Mouse (Mus musculus): Measurements from ENCODE around the gene Prrc2b. TPM values are rescaled to one million over a fixed set of nuclear protein-coding genes. Genes with fewer than 3 reads are reported as not detected.

Gene Prrc2b
- polyA plus RNA-seq, 1 experiment from 2014 or later = 19.3 TPM

GRCm38 (mm10) chr2:32131866-32132566 lies 18.9 kb upstream of the Prrc2b start:
- no peaks in the 10 kb centered on the region for H3K27me3 ChIP-seq (ENCODE audit: control insufficient read depth, insufficient read depth, low read length)
- H3K4me2 ChIP-seq (ENCODE audit: low read depth, low read length) = no peak overlapping the region
- no peak for ATAC-seq (replicated peaks; ENCODE audit: extremely low read depth, insufficient read depth, low FRiP score)
- WGBS = 67% methylated on average over 6 of the region's 6 CpGs
- H3K9ac ChIP-seq (ENCODE audit: low read length) = no peak overlapping the region
- no peak overlapping the region for H3K4me3 ChIP-seq (ENCODE audit: low read length)
- H3K4me1 ChIP-seq (ENCODE audit: control insufficient read depth, insufficient read depth, low read length) = peaks cover 42% of the 10 kb centered on the region
- no peaks in the 10 kb centered on the region for H3K9me3 ChIP-seq (replicated peaks; ENCODE audit: control insufficient read depth, low read length)
- peak overlapping the region; percentile 48 for H3K27ac ChIP-seq (ENCODE audit: low read length)
- no peaks in the 10 kb centered on the region for H3K36me3 ChIP-seq (ENCODE audit: control insufficient read depth, insufficient read depth)

GRCm38 (mm10) chr2:32132567-32132992 lies 18.3 kb upstream of the Prrc2b start:
- Histone ChIP-seq H3K9ac (ENCODE audit: low read length) (no peak overlapping the region), H3K4me1 (ENCODE audit: control insufficient read depth, insufficient read depth, low read length) (peaks cover 41% of the 10 kb centered on the region), H3K36me3 (ENCODE audit: control insufficient read depth, insufficient read depth) (no peaks in the 10 kb centered on the region), H3K9me3 (replicated peaks; ENCODE audit: control insufficient read depth, low read length) (no peaks in the 10 kb centered on the region), H3K4me3 (ENCODE audit: low read length) (no peak overlapping the region), H3K27ac (ENCODE audit: low read length) (no peak overlapping the region), H3K27me3 (ENCODE audit: control insufficient read depth, insufficient read depth, low read length) (no peaks in the 10 kb centered on the region), H3K4me2 (ENCODE audit: low read depth, low read length) (no peak overlapping the region)
- ATAC-seq (replicated peaks; ENCODE audit: extremely low read depth, insufficient read depth, low FRiP score) = no peak
- WGBS = 10% methylated on average over 12 of the region's 12 CpGs

GRCm38 (mm10) chr2:32134039-32134438 lies 16.8 kb upstream of the Prrc2b start:
- Histone ChIP-seq H3K4me2 (ENCODE audit: low read depth, low read length) (no peak overlapping the region), H3K27me3 (ENCODE audit: control insufficient read depth, insufficient read depth, low read length) (no peaks in the 10 kb centered on the region), H3K9me3 (replicated peaks; ENCODE audit: control insufficient read depth, low read length) (no peaks in the 10 kb centered on the region), H3K36me3 (ENCODE audit: control insufficient read depth, insufficient read depth) (no peaks in the 10 kb centered on the region), H3K4me3 (ENCODE audit: low read length) (no peak overlapping the region), H3K4me1 (ENCODE audit: control insufficient read depth, insufficient read depth, low read length) (peaks cover 31% of the 10 kb centered on the region), H3K9ac (ENCODE audit: low read length) (no peak overlapping the region), H3K27ac (ENCODE audit: low read length) (no peak overlapping the region)
- ATAC-seq (replicated peaks; ENCODE audit: extremely low read depth, insufficient read depth, low FRiP score) = no peak
- WGBS = 0% methylated on average over 2 of the region's 2 CpGs

- Histone ChIP-seq H3K27me3 (ENCODE audit: control insufficient read depth, insufficient read depth, low read length) (no peaks in the 10 kb centered on the region), H3K36me3 (ENCODE audit: control insufficient read depth, insufficient read depth) (no peaks in the 10 kb centered on the region), H3K4me1 (ENCODE audit: control insufficient read depth, insufficient read depth, low read length) (peaks cover 5% of the 10 kb centered on the region), H3K4me3 (ENCODE audit: low read length) (peak overlapping the region; percentile 61), H3K9ac (ENCODE audit: low read length) (peak overlapping the region; percentile 75), H3K4me2 (ENCODE audit: low read depth, low read length) (peak overlapping the region; percentile 79), H3K27ac (ENCODE audit: low read length) (peak overlapping the region; percentile 76), H3K9me3 (replicated peaks; ENCODE audit: control insufficient read depth, low read length) (no peaks in the 10 kb centered on the region)
- ATAC-seq (replicated peaks; ENCODE audit: extremely low read depth, insufficient read depth, low FRiP score) = peak; percentile 98
- WGBS = 0% methylated on average over 40 of the region's 40 CpGs
Measured at GRCm38 (mm10) chr2:32137667-32138266, 13.1 kb upstream of the Prrc2b start.

- H3K4me1 ChIP-seq (ENCODE audit: control insufficient read depth, insufficient read depth, low read length) = peaks cover 5% of the 10 kb centered on the region
- H3K27ac ChIP-seq (ENCODE audit: low read length) = no peak overlapping the region; the same call in 1 of the 2 replicates
- no peak overlapping the region for H3K9ac ChIP-seq (ENCODE audit: low read length)
- no peaks in the 10 kb centered on the region for H3K9me3 ChIP-seq (replicated peaks; ENCODE audit: control insufficient read depth, low read length)
- WGBS = 73% methylated on average over 5 of the region's 5 CpGs
- no peaks in the 10 kb centered on the region for H3K27me3 ChIP-seq (ENCODE audit: control insufficient read depth, insufficient read depth, low read length)
- no peak overlapping the region for H3K4me3 ChIP-seq (ENCODE audit: low read length)
- no peak overlapping the region for H3K4me2 ChIP-seq (ENCODE audit: low read depth, low read length)
- H3K36me3 ChIP-seq (ENCODE audit: control insufficient read depth, insufficient read depth) = no peaks in the 10 kb centered on the region
- no peak for ATAC-seq (replicated peaks; ENCODE audit: extremely low read depth, insufficient read depth, low FRiP score)
Measured at GRCm38 (mm10) chr2:32139377-32139776, 11.5 kb upstream of the Prrc2b start.

GRCm38 (mm10) chr2:32140498-32140934 lies 10.4 kb upstream of the Prrc2b start:
- H3K9me3 ChIP-seq (replicated peaks; ENCODE audit: control insufficient read depth, low read length) = no peaks in the 10 kb centered on the region
- no peaks in the 10 kb centered on the region for H3K27me3 ChIP-seq (ENCODE audit: control insufficient read depth, insufficient read depth, low read length)
- 43% methylated on average over 4 of the region's 4 CpGs for WGBS
- no peaks in the 10 kb centered on the region for H3K36me3 ChIP-seq (ENCODE audit: control insufficient read depth, insufficient read depth)
- no peak overlapping the region for H3K9ac ChIP-seq (ENCODE audit: low read length)
- H3K4me3 ChIP-seq (ENCODE audit: low read length) = no peak overlapping the region
- peaks cover 5% of the 10 kb centered on the region for H3K4me1 ChIP-seq (ENCODE audit: control insufficient read depth, insufficient read depth, low read length)
- no peak overlapping the region for H3K27ac ChIP-seq (ENCODE audit: low read length)
- no peak for ATAC-seq (replicated peaks; ENCODE audit: extremely low read depth, insufficient read depth, low FRiP score)
- no peak overlapping the region for H3K4me2 ChIP-seq (ENCODE audit: low read depth, low read length)

- H3K36me3 ChIP-seq (ENCODE audit: control insufficient read depth, insufficient read depth) = no peaks in the 10 kb centered on the region
- ATAC-seq (replicated peaks; ENCODE audit: extremely low read depth, insufficient read depth, low FRiP score) = no peak
- H3K4me1 ChIP-seq (ENCODE audit: control insufficient read depth, insufficient read depth, low read length) = peaks cover 5% of the 10 kb centered on the region
- 69% methylated on average over 6 of the region's 6 CpGs for WGBS
- H3K4me2 ChIP-seq (ENCODE audit: low read depth, low read length) = no peak overlapping the region
- no peak overlapping the region for H3K9ac ChIP-seq (ENCODE audit: low read length)
- no peaks in the 10 kb centered on the region for H3K9me3 ChIP-seq (replicated peaks; ENCODE audit: control insufficient read depth, low read length)
- no peak overlapping the region for H3K27ac ChIP-seq (ENCODE audit: low read length)
- no peak overlapping the region for H3K4me3 ChIP-seq (ENCODE audit: low read length)
- no peaks in the 10 kb centered on the region for H3K27me3 ChIP-seq (ENCODE audit: control insufficient read depth, insufficient read depth, low read length)
Measured at GRCm38 (mm10) chr2:32141602-32142001, 9.3 kb upstream of the Prrc2b start.

GRCm38 (mm10) chr2:32142368-32142767 lies 8.5 kb upstream of the Prrc2b start:
- peaks cover 5% of the 10 kb centered on the region for H3K4me1 ChIP-seq (ENCODE audit: control insufficient read depth, insufficient read depth, low read length)
- 49% methylated on average over 6 of the region's 6 CpGs for WGBS
- no peak overlapping the region for H3K4me2 ChIP-seq (ENCODE audit: low read depth, low read length)
- H3K36me3 ChIP-seq (ENCODE audit: control insufficient read depth, insufficient read depth) = no peaks in the 10 kb centered on the region
- no peaks in the 10 kb centered on the region for H3K9me3 ChIP-seq (replicated peaks; ENCODE audit: control insufficient read depth, low read length)
- no peaks in the 10 kb centered on the region for H3K27me3 ChIP-seq (ENCODE audit: control insufficient read depth, insufficient read depth, low read length)
- no peak overlapping the region for H3K9ac ChIP-seq (ENCODE audit: low read length)
- no peak overlapping the region for H3K27ac ChIP-seq (ENCODE audit: low read length)
- no peak for ATAC-seq (replicated peaks; ENCODE audit: extremely low read depth, insufficient read depth, low FRiP score)
- no peak overlapping the region for H3K4me3 ChIP-seq (ENCODE audit: low read length)

- Histone ChIP-seq H3K4me3 (ENCODE audit: low read length) (no peak overlapping the region), H3K36me3 (ENCODE audit: control insufficient read depth, insufficient read depth) (no peaks in the 10 kb centered on the region), H3K27ac (ENCODE audit: low read length) (no peak overlapping the region), H3K27me3 (ENCODE audit: control insufficient read depth, insufficient read depth, low read length) (no peaks in the 10 kb centered on the region), H3K4me2 (ENCODE audit: low read depth, low read length) (no peak overlapping the region), H3K9ac (ENCODE audit: low read length) (no peak overlapping the region), H3K9me3 (replicated peaks; ENCODE audit: control insufficient read depth, low read length) (no peaks in the 10 kb centered on the region), H3K4me1 (ENCODE audit: control insufficient read depth, insufficient read depth, low read length) (no peaks in the 10 kb centered on the region)
- 74% methylated on average over 5 of the region's 5 CpGs for WGBS
- ATAC-seq (replicated peaks; ENCODE audit: extremely low read depth, insufficient read depth, low FRiP score) = no peak
Measured at GRCm38 (mm10) chr2:32144633-32145032, 6.2 kb upstream of the Prrc2b start.
